Mouse (Mus musculus) embryonic facial prominence, embryonic 13.5 days (tissue): ENCODE data around the gene Fcho2. TPM values are rescaled to one million over a fixed set of nuclear protein-coding genes. Genes with fewer than 3 reads are reported as not detected.
"Not testable (repeated sequence)": the region's sequence is repeated elsewhere in the genome, so short reads cannot be mapped to it uniquely, and the experiment has no call there.

Experiments used
- ATAC-seq: fragments of 200-750 bp; cut with Nextera tagmentation; 2 replicates; pipeline ENCODE4 v1.8.0; 2017; ENCODE audit warnings: low read depth; ENCODE audit not compliant: insufficient number of reproducible peaks, insufficient read depth, low FRiP score, low TSS enrichment
- H3K27ac ChIP-seq: fragments of 300-500 bp; sonication (generic); 2 replicates; pipeline ENCODE4 v1.5.1; 2015; ENCODE audit warnings: moderate library complexity, mild to moderate bottlenecking, inconsistent platforms
- H3K27me3 ChIP-seq: fragments of 300-500 bp; sonication (generic); 2 replicates; pipeline ENCODE4 v1.6.1; 2015; ENCODE audit warnings: mild to moderate bottlenecking, inconsistent platforms
- H3K36me3 ChIP-seq: fragments of 300-500 bp; sonication (generic); 2 replicates; pipeline ENCODE4 v1.6.1; 2015; ENCODE audit warnings: mild to moderate bottlenecking, inconsistent platforms
- H3K4me1 ChIP-seq: fragments of 300-500 bp; sonication (generic); 2 replicates; pipeline ENCODE4 v1.6.1; 2015; ENCODE audit warnings: inconsistent platforms
- H3K4me2 ChIP-seq: fragments of 300-500 bp; sonication (generic); 2 replicates; pipeline ENCODE4 v1.6.1; 2015; ENCODE audit warnings: moderate library complexity, mild to moderate bottlenecking, inconsistent platforms
- H3K4me3 ChIP-seq: fragments of 300-500 bp; sonication (generic); 2 replicates; pipeline ENCODE4 v1.5.1; 2015; ENCODE audit warnings: mild to moderate bottlenecking, inconsistent platforms
- H3K9ac ChIP-seq: fragments of 300-500 bp; sonication (generic); 2 replicates; pipeline ENCODE4 v1.6.1; 2015; ENCODE audit warnings: mild to moderate bottlenecking, inconsistent platforms
- H3K9me3 ChIP-seq: fragments of 300-500 bp; sonication (generic); 2 replicates; pipeline ENCODE4 v1.6.1; 2016; ENCODE audit warnings: inconsistent platforms
- WGBS: fragments of 180-500 bp; shearing (Covaris S2); methylation state at CpG from one replicate; pipeline ENCODE4 v1.1.7; 2015; ENCODE audit warnings: mixed read lengths; 5-methylcytosine and 5-hydroxymethylcytosine counted together
- polyA plus RNA-seq: library from polyadenylated mRNA; unstranded; fragments of >200 nt; fragmentation: Nextera tagmentation; extraction: Ambion mirVana; gene quantifications from 2 replicates; pipeline ENCODE4 v1.2.1, GENCODE M21; 2015

Gene Fcho2
- 45.2 and 57.1 TPM in 2 replicates for polyA plus RNA-seq

DNA sequence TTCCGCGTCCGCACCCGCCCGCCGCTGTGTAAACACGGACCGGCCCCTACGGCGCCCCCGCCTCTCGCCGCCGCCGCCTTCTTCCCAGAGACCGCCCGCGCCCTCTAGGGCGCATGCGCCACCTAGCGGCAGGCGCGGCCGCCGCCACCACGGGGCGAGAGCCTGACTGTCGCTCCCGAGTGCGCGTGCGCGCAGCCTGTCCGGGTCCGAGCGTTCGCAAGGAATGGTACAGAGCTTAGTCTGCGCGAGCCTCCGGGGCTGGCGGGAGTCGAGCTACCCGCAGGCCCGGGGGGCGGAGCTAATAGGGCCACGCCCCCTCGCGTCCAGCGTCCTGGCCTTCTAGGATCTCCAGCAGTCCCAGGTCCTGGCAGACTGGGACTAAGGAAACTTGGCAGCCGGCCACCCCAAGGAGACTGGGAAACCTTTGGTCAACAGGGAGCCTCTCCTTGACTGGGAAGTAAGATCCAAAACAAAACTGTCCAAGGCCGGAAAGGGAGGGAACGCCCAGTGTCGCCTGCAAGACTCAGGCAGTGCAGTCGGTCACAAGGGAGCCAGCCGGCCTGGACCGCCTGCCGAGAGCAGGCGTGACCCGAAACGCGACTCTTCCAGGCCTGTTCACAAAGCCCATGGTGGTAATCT, at the start of gene Fcho2:
Gene Fcho2, minus strand, starts transcription at position 303 of the 639 bp plus-strand sequence.
- Histone ChIP-seq H3K9me3 (no peaks in the 10 kb centered on the region), H3K4me2 (peak within 1 kb of the TSS; percentile 55), H3K4me1 (peaks cover 9% of the 10 kb centered on the region), H3K27ac (peak within 1 kb of the TSS; percentile 97), H3K27me3 (no peaks in the 10 kb centered on the region), H3K36me3 (no peaks in the 10 kb centered on the region), H3K4me3 (peak within 1 kb of the TSS; percentile 92), H3K9ac (peak within 1 kb of the TSS; percentile 99)
- ATAC-seq = peak; percentile 97
- under 1% methylated on average over 58 of the region's 61 CpGs for WGBS

- WGBS = 91% methylated on average over 8 of the region's 8 CpGs
- H3K36me3 ChIP-seq = peaks cover 80% of the 10 kb centered on the region
- H3K4me3 ChIP-seq = no peak overlapping the region
Observed at GRCm38 (mm10) chr13:98855291-98855690, 40.0 kb upstream of the Fcho2 start.

GRCm38 (mm10) chr13:98845794-98846193, 30.5 kb upstream of the Fcho2 start:
- Histone ChIP-seq H3K4me1 (no peaks in the 10 kb centered on the region), H3K4me3 (no peak overlapping the region), H3K9me3 (no peaks in the 10 kb centered on the region), H3K4me2 (no peak overlapping the region), H3K27me3 (no peaks in the 10 kb centered on the region), H3K27ac (no peak overlapping the region), H3K36me3 (peaks cover 59% of the 10 kb centered on the region), H3K9ac (no peak overlapping the region)
- WGBS = 89% methylated on average over 1 of the region's 1 CpGs
- no peak for ATAC-seq

More at GRCm38 (mm10) chr13:98855291-98855690, 40.0 kb upstream of the Fcho2 start:
- Histone ChIP-seq H3K27me3 (no peaks in the 10 kb centered on the region), H3K9me3 (no peaks in the 10 kb centered on the region), H3K4me2 (no peak overlapping the region), H3K27ac (no peak overlapping the region), H3K4me1 (no peaks in the 10 kb centered on the region), H3K9ac (no peak overlapping the region)
- ATAC-seq = no peak

GRCm38 (mm10) chr13:98836423-98837088, 21.3 kb upstream of the Fcho2 start:
- 91% methylated on average over 6 of the region's 6 CpGs for WGBS
- no peaks in the 10 kb centered on the region for H3K9me3 ChIP-seq
- no peak overlapping the region for H3K27ac ChIP-seq
- no peak for ATAC-seq
- no peaks in the 10 kb centered on the region for H3K4me1 ChIP-seq
- H3K4me2 ChIP-seq = no peak overlapping the region
- H3K36me3 ChIP-seq = peaks cover 37% of the 10 kb centered on the region
- H3K9ac ChIP-seq = no peak overlapping the region
- H3K4me3 ChIP-seq = no peak overlapping the region
- H3K27me3 ChIP-seq = no peaks in the 10 kb centered on the region

DNA sequence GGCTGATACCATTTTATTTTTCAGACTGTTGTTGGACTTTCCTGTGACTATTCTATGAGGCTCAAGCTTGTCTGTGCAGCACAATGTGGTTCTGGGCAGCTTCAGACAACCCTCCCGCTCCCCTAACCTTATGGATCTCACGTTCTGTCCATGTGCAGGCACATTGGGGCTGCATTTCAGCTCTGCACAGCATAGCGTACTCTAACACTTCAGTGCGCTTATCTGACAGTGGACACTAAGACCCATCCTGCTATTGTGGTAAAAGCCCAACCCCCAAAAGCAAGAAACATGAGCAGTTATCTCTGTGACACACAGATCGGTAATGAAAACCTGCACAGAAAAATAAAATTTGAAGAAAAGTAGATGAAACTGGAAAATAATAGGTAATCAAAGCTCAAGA, 20.5 kb upstream of the Fcho2 start:
- H3K9me3 ChIP-seq = no peaks in the 10 kb centered on the region
- no peak overlapping the region for H3K9ac ChIP-seq
- peaks cover 31% of the 10 kb centered on the region for H3K36me3 ChIP-seq
- H3K4me2 ChIP-seq = no peak overlapping the region
- no peak overlapping the region for H3K4me3 ChIP-seq
- H3K4me1 ChIP-seq = no peaks in the 10 kb centered on the region
- ATAC-seq = no peak
- H3K27ac ChIP-seq = no peak overlapping the region
- no peaks in the 10 kb centered on the region for H3K27me3 ChIP-seq
- 88% methylated on average over 5 of the region's 5 CpGs for WGBS

DNA sequence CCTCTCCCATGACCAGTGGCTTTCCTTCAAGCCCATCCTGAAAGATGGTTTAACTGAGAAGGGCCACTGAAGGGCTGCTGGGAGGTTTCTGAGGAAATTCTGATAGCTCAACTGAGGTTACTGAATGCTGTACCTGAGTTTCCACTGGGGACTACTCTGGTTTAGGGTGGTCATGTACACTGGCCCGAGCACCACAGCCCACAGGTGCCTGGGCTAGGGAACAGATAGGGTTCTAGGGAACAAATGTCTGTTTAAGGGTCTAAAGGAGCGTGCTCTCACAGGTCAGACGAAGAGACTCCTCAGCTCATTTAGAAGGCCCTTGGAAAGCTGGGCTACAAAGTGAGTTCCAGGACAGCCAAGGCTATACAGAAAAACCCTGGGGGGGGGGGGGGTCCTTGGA, 19.5 kb upstream of the Fcho2 start:
- Histone ChIP-seq H3K4me1 (no peaks in the 10 kb centered on the region), H3K36me3 (peaks cover 22% of the 10 kb centered on the region), H3K9me3 (no peaks in the 10 kb centered on the region), H3K27ac (no peak overlapping the region), H3K4me2 (no peak overlapping the region), H3K4me3 (no peak overlapping the region), H3K27me3 (no peaks in the 10 kb centered on the region), H3K9ac (no peak overlapping the region)
- no peak for ATAC-seq
- 82% methylated on average over 3 of the region's 3 CpGs for WGBS

- 55% methylated on average over 1 of the region's 1 CpGs for WGBS
- Histone ChIP-seq H3K4me3 (no peak overlapping the region), H3K27me3 (no peaks in the 10 kb centered on the region), H3K9ac (no peak overlapping the region), H3K4me1 (no peaks in the 10 kb centered on the region), H3K36me3 (peaks cover 19% of the 10 kb centered on the region), H3K27ac (no peak overlapping the region; the same call in 1 of the 2 replicates), H3K4me2 (no peak overlapping the region), H3K9me3 (no peaks in the 10 kb centered on the region)
- no peak for ATAC-seq
Observed at GRCm38 (mm10) chr13:98834199-98834598, 18.9 kb upstream of the Fcho2 start.

GRCm38 (mm10) chr13:98832451-98833450, 17.5 kb upstream of the Fcho2 start:
- WGBS = 80% methylated on average over 10 of the region's 10 CpGs
- Histone ChIP-seq H3K9me3 (no peaks in the 10 kb centered on the region), H3K9ac (no peak overlapping the region), H3K4me1 (no peaks in the 10 kb centered on the region), H3K4me3 (no peak overlapping the region), H3K36me3 (peaks cover 11% of the 10 kb centered on the region), H3K4me2 (no peak overlapping the region), H3K27ac (0 out of 2 replicates have a peak overlapping the region, but pooled peaks have one; percentile 0), H3K27me3 (no peaks in the 10 kb centered on the region)
- ATAC-seq = no peak

- 93% methylated on average over 6 of the region's 6 CpGs for WGBS
- ATAC-seq, H3K4me2 ChIP-seq, H3K9ac ChIP-seq, H3K4me3 ChIP-seq, H3K36me3 ChIP-seq, H3K9me3 ChIP-seq, H3K4me1 ChIP-seq, H3K27ac ChIP-seq, H3K27me3 ChIP-seq: not testable (repeated sequence)
Observed at GRCm38 (mm10) chr13:98829026-98829425, 13.8 kb upstream of the Fcho2 start.

GRCm38 (mm10) chr13:98825574-98825973, 10.3 kb upstream of the Fcho2 start:
- H3K9ac ChIP-seq = no peak overlapping the region
- no peaks in the 10 kb centered on the region for H3K9me3 ChIP-seq
- WGBS = 82% methylated on average over 4 of the region's 4 CpGs
- H3K27ac ChIP-seq = no peak overlapping the region
- no peaks in the 10 kb centered on the region for H3K4me1 ChIP-seq
- ATAC-seq = no peak
- no peaks in the 10 kb centered on the region for H3K27me3 ChIP-seq
- no peaks in the 10 kb centered on the region for H3K36me3 ChIP-seq
- H3K4me2 ChIP-seq = no peak overlapping the region
- no peak overlapping the region for H3K4me3 ChIP-seq

DNA sequence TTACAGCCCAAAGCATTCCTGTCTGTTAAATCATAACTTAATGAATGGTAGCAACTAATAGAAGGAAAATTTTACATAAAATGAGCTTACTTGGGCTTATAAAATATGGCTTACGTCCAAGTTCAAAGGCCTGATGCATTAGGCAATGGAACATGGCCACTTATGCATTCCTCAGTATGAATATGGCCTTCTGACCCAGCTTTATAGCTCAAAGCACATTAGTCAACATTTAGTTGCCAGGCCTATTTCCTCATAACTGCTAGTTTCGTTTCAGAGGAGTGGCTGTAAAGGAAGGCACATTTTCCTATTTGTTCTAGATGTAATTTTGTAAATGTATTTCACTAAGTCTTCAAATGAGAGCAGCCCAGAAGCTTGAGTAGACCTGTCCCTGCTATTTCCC, 3.8 kb upstream of the Fcho2 start:
- no peak overlapping the region for H3K4me3 ChIP-seq
- no peaks in the 10 kb centered on the region for H3K36me3 ChIP-seq
- no peak overlapping the region for H3K9ac ChIP-seq
- no peak overlapping the region; the same call in 1 of the 2 replicates for H3K27ac ChIP-seq
- no peaks in the 10 kb centered on the region for H3K9me3 ChIP-seq
- ATAC-seq = no peak
- no peaks in the 10 kb centered on the region for H3K4me1 ChIP-seq
- 75% methylated on average over 2 of the region's 2 CpGs for WGBS
- no peak overlapping the region for H3K4me2 ChIP-seq
- H3K27me3 ChIP-seq = no peaks in the 10 kb centered on the region
